Mouse (Mus musculus): ENCODE results near the gene Depp1. TPM values are rescaled to one million over a fixed set of nuclear protein-coding genes. Genes with fewer than 3 reads are reported as not detected.

The Depp1 gene
- polyA plus RNA-seq, 1 experiment, result not detected

GRCm38 (mm10) chr6:116653684-116654454 is 3.5 kb downstream of the Depp1 start:
- no peaks in the 10 kb centered on the region for H3K27me3 ChIP-seq (ENCODE audit: control insufficient read depth, insufficient read depth, low read length, poor library complexity, severe bottlenecking)
- H3K9me3 ChIP-seq (replicated peaks; ENCODE audit: control insufficient read depth, insufficient read depth, low read length, poor library complexity, severe bottlenecking), result no peaks in the 10 kb centered on the region
- H3K36me3 ChIP-seq (ENCODE audit: control insufficient read depth, insufficient read depth, low read length, poor library complexity, severe bottlenecking), result no peaks in the 10 kb centered on the region
- H3K4me3 ChIP-seq (ENCODE audit: low read depth, low read length), result no peak overlapping the region
- no peak for TF ChIP-seq EP300 (IDR thresholded peaks at IDR 0.05; ENCODE audit: insufficient read depth, low read depth, low read length)
- TF ChIP-seq POLR2A (IDR thresholded peaks at IDR 0.05; ENCODE audit: insufficient read depth, low read length), result no peak
- no peak for TF ChIP-seq CTCF (IDR thresholded peaks at IDR 0.05; ENCODE audit: low read depth, low read length)
- no peak overlapping the region for H3K27ac ChIP-seq (ENCODE audit: insufficient read depth, low read length)
- no peaks in the 10 kb centered on the region for H3K4me1 ChIP-seq (ENCODE audit: control insufficient read depth, insufficient read depth, low read length)
- H3K9ac ChIP-seq (ENCODE audit: low read depth, poor library complexity, severe bottlenecking), result no peak overlapping the region

- Histone ChIP-seq H3K27me3 (ENCODE audit: control insufficient read depth, insufficient read depth, low read length, poor library complexity, severe bottlenecking) (no peaks in the 10 kb centered on the region), H3K4me1 (ENCODE audit: control insufficient read depth, insufficient read depth, low read length) (no peaks in the 10 kb centered on the region), H3K4me3 (ENCODE audit: low read depth, low read length) (no peak overlapping the region), H3K9me3 (replicated peaks; ENCODE audit: control insufficient read depth, insufficient read depth, low read length, poor library complexity, severe bottlenecking) (no peaks in the 10 kb centered on the region), H3K9ac (ENCODE audit: low read depth, poor library complexity, severe bottlenecking) (no peak overlapping the region), H3K27ac (ENCODE audit: insufficient read depth, low read length) (no peak overlapping the region), H3K36me3 (ENCODE audit: control insufficient read depth, insufficient read depth, low read length, poor library complexity, severe bottlenecking) (no peaks in the 10 kb centered on the region)
- TF ChIP-seq CTCF (IDR thresholded peaks at IDR 0.05; ENCODE audit: low read depth, low read length) (no peak), POLR2A (IDR thresholded peaks at IDR 0.05; ENCODE audit: insufficient read depth, low read length) (no peak), EP300 (IDR thresholded peaks at IDR 0.05; ENCODE audit: insufficient read depth, low read depth, low read length) (no peak)
These were observed 13.0 kb downstream of the Depp1 start for GRCm38 (mm10) chr6:116663364-116663763.

- Histone ChIP-seq H3K4me1 (ENCODE audit: control insufficient read depth, insufficient read depth, low read length) (peaks cover 1% of the 10 kb centered on the region), H3K9me3 (replicated peaks; ENCODE audit: control insufficient read depth, insufficient read depth, low read length, poor library complexity, severe bottlenecking) (no peaks in the 10 kb centered on the region), H3K27me3 (ENCODE audit: control insufficient read depth, insufficient read depth, low read length, poor library complexity, severe bottlenecking) (no peaks in the 10 kb centered on the region), H3K9ac (ENCODE audit: low read depth, poor library complexity, severe bottlenecking) (no peak overlapping the region), H3K27ac (ENCODE audit: insufficient read depth, low read length) (no peak overlapping the region), H3K4me3 (ENCODE audit: low read depth, low read length) (no peak overlapping the region), H3K36me3 (ENCODE audit: control insufficient read depth, insufficient read depth, low read length, poor library complexity, severe bottlenecking) (no peaks in the 10 kb centered on the region)
- TF ChIP-seq CTCF (IDR thresholded peaks at IDR 0.05; ENCODE audit: low read depth, low read length) (no peak), EP300 (IDR thresholded peaks at IDR 0.05; ENCODE audit: insufficient read depth, low read depth, low read length) (no peak)
These were observed 13.6 kb downstream of the Depp1 start for GRCm38 (mm10) chr6:116664031-116664430.

- peaks cover 1% of the 10 kb centered on the region for H3K4me1 ChIP-seq (ENCODE audit: control insufficient read depth, insufficient read depth, low read length)
- H3K27ac ChIP-seq (ENCODE audit: insufficient read depth, low read length), result no peak overlapping the region
These were observed 14.4 kb downstream of the Depp1 start for GRCm38 (mm10) chr6:116664830-116665229.

GRCm38 (mm10) chr6:116666085-116666750 is 15.8 kb downstream of the Depp1 start:
- TF ChIP-seq CTCF (IDR thresholded peaks at IDR 0.05; ENCODE audit: low read depth, low read length), result no peak
- TF ChIP-seq EP300 (IDR thresholded peaks at IDR 0.05; ENCODE audit: insufficient read depth, low read depth, low read length), result no peak
- no peak for TF ChIP-seq POLR2A (IDR thresholded peaks at IDR 0.05; ENCODE audit: insufficient read depth, low read length)
- Histone ChIP-seq H3K9me3 (replicated peaks; ENCODE audit: control insufficient read depth, insufficient read depth, low read length, poor library complexity, severe bottlenecking) (no peaks in the 10 kb centered on the region), H3K4me3 (ENCODE audit: low read depth, low read length) (no peak overlapping the region), H3K36me3 (ENCODE audit: control insufficient read depth, insufficient read depth, low read length, poor library complexity, severe bottlenecking) (no peaks in the 10 kb centered on the region), H3K4me1 (ENCODE audit: control insufficient read depth, insufficient read depth, low read length) (peaks cover 1% of the 10 kb centered on the region), H3K9ac (ENCODE audit: low read depth, poor library complexity, severe bottlenecking) (no peak overlapping the region), H3K27me3 (ENCODE audit: control insufficient read depth, insufficient read depth, low read length, poor library complexity, severe bottlenecking) (no peaks in the 10 kb centered on the region), H3K27ac (ENCODE audit: insufficient read depth, low read length) (no peak overlapping the region)

More at GRCm38 (mm10) chr6:116664830-116665229, 14.4 kb downstream of the Depp1 start:
- Histone ChIP-seq H3K4me3 (ENCODE audit: low read depth, low read length) (no peak overlapping the region), H3K27me3 (ENCODE audit: control insufficient read depth, insufficient read depth, low read length, poor library complexity, severe bottlenecking) (no peaks in the 10 kb centered on the region), H3K9ac (ENCODE audit: low read depth, poor library complexity, severe bottlenecking) (no peak overlapping the region), H3K36me3 (ENCODE audit: control insufficient read depth, insufficient read depth, low read length, poor library complexity, severe bottlenecking) (no peaks in the 10 kb centered on the region), H3K9me3 (replicated peaks; ENCODE audit: control insufficient read depth, insufficient read depth, low read length, poor library complexity, severe bottlenecking) (no peaks in the 10 kb centered on the region)
- no peak for TF ChIP-seq EP300 (IDR thresholded peaks at IDR 0.05; ENCODE audit: insufficient read depth, low read depth, low read length)
- TF ChIP-seq POLR2A (IDR thresholded peaks at IDR 0.05; ENCODE audit: insufficient read depth, low read length), result no peak

- no peak overlapping the region for H3K4me3 ChIP-seq (ENCODE audit: low read depth, low read length)
- no peaks in the 10 kb centered on the region for H3K27me3 ChIP-seq (ENCODE audit: control insufficient read depth, insufficient read depth, low read length, poor library complexity, severe bottlenecking)
- TF ChIP-seq CTCF (IDR thresholded peaks at IDR 0.05; ENCODE audit: low read depth, low read length), result no peak
- TF ChIP-seq EP300 (IDR thresholded peaks at IDR 0.05; ENCODE audit: insufficient read depth, low read depth, low read length), result no peak
- no peak for TF ChIP-seq POLR2A (IDR thresholded peaks at IDR 0.05; ENCODE audit: insufficient read depth, low read length)
- peaks cover 1% of the 10 kb centered on the region for H3K4me1 ChIP-seq (ENCODE audit: control insufficient read depth, insufficient read depth, low read length)
- H3K9ac ChIP-seq (ENCODE audit: low read depth, poor library complexity, severe bottlenecking), result no peak overlapping the region
- H3K27ac ChIP-seq (ENCODE audit: insufficient read depth, low read length), result no peak overlapping the region
- no peaks in the 10 kb centered on the region for H3K36me3 ChIP-seq (ENCODE audit: control insufficient read depth, insufficient read depth, low read length, poor library complexity, severe bottlenecking)
- no peaks in the 10 kb centered on the region for H3K9me3 ChIP-seq (replicated peaks; ENCODE audit: control insufficient read depth, insufficient read depth, low read length, poor library complexity, severe bottlenecking)
These were observed 16.5 kb downstream of the Depp1 start for GRCm38 (mm10) chr6:116666892-116667291.

Measured in ES-Bruce4 (cell line).